Comparison of ENCODE assay signal across 8 mouse cellular contexts in genomic region chr6:83348873-83349272, GRCm38 (mm10). TPM values are rescaled to one million over a fixed set of nuclear protein-coding genes. Genes with fewer than 3 reads are reported as not detected.
DNase-seq lines count a peak whose midpoint lies in the region; ATAC-seq and TF ChIP-seq lines count a peak whose summit lies in the region.

Gene Bola3, plus strand, starts transcription at chr6:83349147.

- WGBS in limb, embryonic 14.5 days: 25% methylated on average over 6 of the region's 6 CpGs
- 27% methylated on average over 6 of the region's 6 CpGs for WGBS in stomach, embryonic 14.5 days

- no peaks in the 10 kb centered on the region for H3K27me3 ChIP-seq in E14TG2a.4 (ENCODE audit: insufficient read depth, low read length)
- H3K27me3 ChIP-seq in limb, embryonic 14.5 days (ENCODE audit: control insufficient read depth, insufficient read depth, low read length): no peaks in the 10 kb centered on the region
- no peaks in the 10 kb centered on the region for H3K27me3 ChIP-seq in stomach, embryonic 14.5 days (ENCODE audit: control insufficient read depth, insufficient read depth, low read length)

- peak; percentile 48 for ATAC-seq in limb, embryonic 14.5 days (ENCODE audit: low FRiP score, low read depth)
- ATAC-seq in stomach, embryonic 14.5 days (ENCODE audit: insufficient number of reproducible peaks, insufficient read depth, low FRiP score, low read depth): peak; percentile 43; the same call in 1 of the 2 replicates

- no peaks in the 10 kb centered on the region for H3K9me3 ChIP-seq in E14TG2a.4 (ENCODE audit: low read length)
- H3K9me3 ChIP-seq in limb, embryonic 14.5 days (ENCODE audit: control insufficient read depth, low read length): no peaks in the 10 kb centered on the region
- no peaks in the 10 kb centered on the region for H3K9me3 ChIP-seq in stomach, embryonic 14.5 days (ENCODE audit: control insufficient read depth, low read depth, low read length)

- peak within 1 kb of the TSS; percentile 83 for H3K9ac ChIP-seq in limb, embryonic 14.5 days (ENCODE audit: low read depth, low read length, severe bottlenecking)
- H3K9ac ChIP-seq in stomach, embryonic 14.5 days (replicated peaks; ENCODE audit: low read depth, low read length): peak within 1 kb of the TSS; percentile 83

- H3K4me1 ChIP-seq in E14TG2a.4 (replicated peaks; ENCODE audit: low read depth, low read length): peaks cover 27% of the 10 kb centered on the region
- H3K4me1 ChIP-seq in limb, embryonic 14.5 days (ENCODE audit: control insufficient read depth, insufficient read depth, low read length): peaks cover 5% of the 10 kb centered on the region; the same call in 1 of the 2 replicates
- peaks cover 3% of the 10 kb centered on the region; the same call in 1 of the 2 replicates for H3K4me1 ChIP-seq in stomach, embryonic 14.5 days (ENCODE audit: control insufficient read depth, insufficient read depth, low read length)

- peak within 1 kb of the TSS; percentile 61 for H3K4me2 ChIP-seq in limb, embryonic 14.5 days (replicated peaks; ENCODE audit: low read depth, low read length, severe bottlenecking)
- peak within 1 kb of the TSS; percentile 85 for H3K4me2 ChIP-seq in stomach, embryonic 14.5 days (replicated peaks; ENCODE audit: low read depth, low read length)

- peaks cover 37% of the 10 kb centered on the region for H3K36me3 ChIP-seq in E14TG2a.4 (ENCODE audit: insufficient read depth, low read length)
- peaks cover 6% of the 10 kb centered on the region; the same call in 1 of the 2 replicates for H3K36me3 ChIP-seq in limb, embryonic 14.5 days (ENCODE audit: control insufficient read depth, insufficient read depth, low read length)
- peaks cover 7% of the 10 kb centered on the region for H3K36me3 ChIP-seq in stomach, embryonic 14.5 days (ENCODE audit: control insufficient read depth, insufficient read depth, low read length)

- peak; percentile 27 for DNase-seq in embryo, embryonic 10 days (ENCODE audit: low spot score)
- DNase-seq in embryo, embryonic 9.5 days (ENCODE audit: extremely low spot score): no peak
- DNase-seq in fibroblast of lung, adult 2 months (ENCODE audit: low read depth): peak; percentile 16
- DNase-seq in heart, postnatal 36 days: no peak
- DNase-seq in limb, embryonic 14.5 days (ENCODE audit: low spot score): peak; percentile 22
- DNase-seq in natural killer cell, adult 2 months (ENCODE audit: low spot score in 2 of 2): no peak

- H3K27ac ChIP-seq in limb, embryonic 14.5 days (replicated peaks; ENCODE audit: low read depth, low read length): 0 out of 2 replicates have a peak within 1 kb of the TSS, but pooled peaks have one; percentile 6
- H3K27ac ChIP-seq in stomach, embryonic 14.5 days (ENCODE audit: low read length): no peak within 1 kb of the TSS

- peak within 1 kb of the TSS; percentile 89 for H3K4me3 ChIP-seq in E14TG2a.4 (replicated peaks; ENCODE audit: low read length)
- H3K4me3 ChIP-seq in limb, embryonic 14.5 days (replicated peaks; ENCODE audit: low read length): peak within 1 kb of the TSS; percentile 67
- H3K4me3 ChIP-seq in stomach, embryonic 14.5 days (ENCODE audit: low read depth, low read length): peak within 1 kb of the TSS; percentile 76

- TF ChIP-seq POLR2A in limb, embryonic 14.5 days (IDR thresholded peaks at IDR 0.05; ENCODE audit: borderline replicate concordance, extremely low read depth, insufficient read depth, insufficient read length): no peak

- intact Hi-C loops in heart, postnatal 36 days (cut with DNase I): no loop called here

- TF ChIP-seq CTCF in E14TG2a.4 (conservative IDR thresholded peaks at IDR 0.05; ENCODE audit: low read length): no peak

RNA-seq across cellular contexts. Expression of gene Bola3, which starts in this region (rescaled TPM):
- 100 to 1,000 TPM; 329 to 387 TPM for total RNA-seq in heart, postnatal 36 days (2021)
- 26.7 and 55.1 TPM in 2 replicates for polyA plus RNA-seq in limb, embryonic 14.5 days (2012; rRNA removed)
- 116 and 129 TPM in 2 replicates for polyA plus RNA-seq in limb, embryonic 14.5 days (2014; fragmentation: Nextera tagmentation; extraction: Ambion mirVana)
- 118 and 123 TPM in 2 replicates for polyA plus RNA-seq in stomach, embryonic 14.5 days (2014; fragmentation: Nextera tagmentation; extraction: Ambion mirVana)

Comparison
In these comparisons a context has a peak if more than half of its experiments do, and no peak if none do; other contexts are left out.
1. DNase-seq: peak in embryo, embryonic 10 days (single experiment), fibroblast of lung, adult 2 months (single experiment) and limb, embryonic 14.5 days (single experiment); none in embryo, embryonic 9.5 days (single experiment), heart, postnatal 36 days (0 of 2) and natural killer cell, adult 2 months (0 of 2).
2. Peak in every context shown above with its lines, with median percentiles within 50 percentile points of each other: H3K4me3 ChIP-seq.